Comparison of ENCODE assay signal across 35 mouse cellular contexts in genomic region chr13:74289646-74290045, GRCm38 (mm10).
"Had no signal": no experiment of that assay in that cellular context is flagged by ENCODE, and none has a peak within 500 bp of the region (broad histone marks: within the 10 kb centered on the region; RNA-seq: fewer than 3 reads in every experiment).

No protein-coding gene starts in this region.

- DNase-seq: heart, postnatal 10 days; heart, postnatal 14 days; heart, postnatal 36 days; heart, postnatal 4 days; kidney, adult 11 months; kidney, adult 18-20 months; kidney, adult 2 months; kidney, adult 8-10 months; kidney, adult 9 months; kidney, postnatal 10 days; kidney, postnatal 14 days; kidney, postnatal 25 days; kidney, postnatal 36 days; kidney, postnatal 4 days; layer of hippocampus, adult 9-11 months; layer of hippocampus, postnatal 36 days had no signal

- H3K36me3 ChIP-seq: heart, embryonic 10.5 days; heart, embryonic 12.5 days; heart, embryonic 13.5 days; heart, embryonic 15.5 days; hindbrain, embryonic 10.5 days; hindbrain, embryonic 12.5 days; hindbrain, embryonic 13.5 days; hindbrain, embryonic 15.5 days; intestine, embryonic 15.5 days; kidney, embryonic 15.5 days had no signal

- H3K27ac ChIP-seq: heart, embryonic 10.5 days; heart, embryonic 13.5 days; heart, embryonic 15.5 days; hindbrain, embryonic 10.5 days; hindbrain, embryonic 12.5 days; hindbrain, embryonic 13.5 days; hindbrain, embryonic 14.5 days; hindbrain, embryonic 15.5 days; hindbrain, postnatal 0 days; intestine, embryonic 15.5 days; kidney, embryonic 15.5 days; kidney, postnatal 0 days; layer of hippocampus, adult 2 months; left cerebral cortex, adult 2 months had no signal

- H3K4me1 ChIP-seq: heart, embryonic 10.5 days; heart, embryonic 13.5 days; hindbrain, embryonic 15.5 days had no signal

- H3K9ac ChIP-seq: heart, embryonic 12.5 days; heart, embryonic 13.5 days; heart, embryonic 15.5 days; hindbrain, embryonic 12.5 days; hindbrain, embryonic 13.5 days; hindbrain, embryonic 14.5 days; hindbrain, embryonic 15.5 days; intestine, embryonic 15.5 days; kidney, embryonic 15.5 days had no signal

- H3K9me3 ChIP-seq: heart, embryonic 10.5 days; heart, embryonic 12.5 days; heart, embryonic 13.5 days; heart, embryonic 15.5 days; hindbrain, embryonic 10.5 days; hindbrain, embryonic 12.5 days; hindbrain, embryonic 13.5 days; hindbrain, embryonic 15.5 days; intestine, embryonic 15.5 days; kidney, embryonic 15.5 days had no signal

- H3K4me2 ChIP-seq: heart, embryonic 12.5 days; heart, embryonic 13.5 days; heart, embryonic 15.5 days; hindbrain, embryonic 12.5 days; hindbrain, embryonic 13.5 days; hindbrain, embryonic 14.5 days; hindbrain, embryonic 15.5 days; intestine, embryonic 15.5 days; kidney, embryonic 15.5 days had no signal

- ATAC-seq: hindbrain, embryonic 16.5 days; hindbrain, postnatal 0 days; inflammation-experienced regulatory T-cells, adult 6 months; intestine, embryonic 15.5 days; intestine, embryonic 16.5 days; intestine, postnatal 0 days had no signal

- H3K4me3 ChIP-seq: heart, embryonic 10.5 days; heart, embryonic 12.5 days; heart, embryonic 13.5 days; heart, embryonic 15.5 days; hindbrain, embryonic 10.5 days; hindbrain, embryonic 12.5 days; hindbrain, embryonic 13.5 days; hindbrain, embryonic 15.5 days; intestine, embryonic 15.5 days; kidney, embryonic 15.5 days; layer of hippocampus, adult 2 months; left cerebral cortex, adult 2 months had no signal
